Mouse (Mus musculus) liver, embryonic 16.5 days (tissue): ENCODE measurements around the gene Cdh23. TPM values are rescaled to one million over a fixed set of nuclear protein-coding genes. Genes with fewer than 3 reads are reported as not detected.

Experiments used
- ATAC-seq: fragments of 200-750 bp; cut with Nextera tagmentation; 2 replicates; pipeline ENCODE4 v1.8.0; 2017; ENCODE audit warnings: low read depth, mild to moderate bottlenecking, moderate number of reproducible peaks, moderate library complexity
- H3K27ac ChIP-seq: fragments of 300-500 bp; sonication (generic); 2 replicates; pipeline ENCODE4 v1.5.1; 2014; ENCODE audit warnings: mild to moderate bottlenecking, low read length
- H3K27me3 ChIP-seq: fragments of 300-500 bp; sonication (generic); 2 replicates; pipeline ENCODE4 v1.6.1; 2014; ENCODE audit warnings: low read depth, low read length, mixed read lengths; ENCODE audit not compliant: control insufficient read depth, insufficient read depth
- H3K36me3 ChIP-seq: fragments of 300-500 bp; sonication (generic); 2 replicates; pipeline ENCODE4 v1.6.1; 2014; ENCODE audit warnings: mild to moderate bottlenecking; ENCODE audit not compliant: control insufficient read depth, insufficient read depth
- H3K4me1 ChIP-seq: fragments of 300-500 bp; sonication (generic); 2 replicates; pipeline ENCODE4 v1.6.1; 2014; ENCODE audit warnings: low read depth, low read length, mixed read lengths; ENCODE audit not compliant: control insufficient read depth
- H3K4me2 ChIP-seq: fragments of 300-500 bp; sonication (generic); 2 replicates; pipeline ENCODE4 v1.6.1; 2014; ENCODE audit warnings: low read depth, low read length, mixed read lengths
- H3K4me3 ChIP-seq: fragments of 300-500 bp; sonication (generic); 2 replicates; pipeline ENCODE4 v1.5.1; 2014; ENCODE audit warnings: low read depth, mild to moderate bottlenecking, low read length
- H3K9ac ChIP-seq: fragments of 300-500 bp; sonication (generic); 2 replicates; pipeline ENCODE4 v1.6.1; 2014; ENCODE audit warnings: low read depth, low read length
- H3K9me3 ChIP-seq: fragments of 300-500 bp; sonication (generic); replicated peaks from 2 replicates; pipeline ENCODE4 v1.6.1; 2016; ENCODE audit warnings: low read length; ENCODE audit not compliant: control insufficient read depth
- WGBS: fragments of 180-500 bp; shearing (Covaris S2); extraction: QIAGEN DNeasy Blood & Tissue Kit; methylation state at CpG from one replicate; pipeline ENCODE4 v1.1.7; 2014; ENCODE audit not compliant: insufficient replicate concordance; 5-methylcytosine and 5-hydroxymethylcytosine counted together
- polyA plus RNA-seq: library from polyadenylated mRNA; unstranded; fragments of >200 nt; fragmentation: Nextera tagmentation; extraction: Ambion mirVana; gene quantifications from 2 replicates; pipeline ENCODE4 v1.2.1, GENCODE M21; 2015

The Cdh23 gene
- polyA plus RNA-seq, 1 experiment from 2014 or later, result 0.65 TPM

GRCm38 (mm10) chr10:60635568-60636295 is 60.6 kb downstream of the Cdh23 start:
- H3K4me1 ChIP-seq, result no peaks in the 10 kb centered on the region
- no peak overlapping the region for H3K27ac ChIP-seq
- no peaks in the 10 kb centered on the region for H3K9me3 ChIP-seq
- H3K4me2 ChIP-seq, result no peak overlapping the region
- no peak for ATAC-seq
- H3K36me3 ChIP-seq, result no peaks in the 10 kb centered on the region
- H3K27me3 ChIP-seq, result no peaks in the 10 kb centered on the region
- 24% methylated on average over 13 of the region's 13 CpGs for WGBS
- H3K9ac ChIP-seq, result no peak overlapping the region
- H3K4me3 ChIP-seq, result no peak overlapping the region

- Histone ChIP-seq H3K9me3 (no peaks in the 10 kb centered on the region), H3K36me3 (no peaks in the 10 kb centered on the region), H3K27ac (no peak overlapping the region), H3K4me2 (no peak overlapping the region), H3K4me3 (no peak overlapping the region), H3K9ac (no peak overlapping the region), H3K27me3 (no peaks in the 10 kb centered on the region), H3K4me1 (no peaks in the 10 kb centered on the region)
- no peak for ATAC-seq
- 61% methylated on average over 9 of the region's 9 CpGs for WGBS
These were observed 61.9 kb downstream of the Cdh23 start for GRCm38 (mm10) chr10:60634391-60634790.

- Histone ChIP-seq H3K4me1 (no peaks in the 10 kb centered on the region), H3K27ac (no peak overlapping the region), H3K27me3 (no peaks in the 10 kb centered on the region), H3K4me2 (no peak overlapping the region), H3K9me3 (no peaks in the 10 kb centered on the region), H3K4me3 (no peak overlapping the region), H3K9ac (no peak overlapping the region), H3K36me3 (no peaks in the 10 kb centered on the region)
- ATAC-seq, result no peak
- WGBS, result 45% methylated on average over 5 of the region's 5 CpGs
These were observed 70.2 kb downstream of the Cdh23 start for GRCm38 (mm10) chr10:60626086-60626485.

GRCm38 (mm10) chr10:60625511-60625910 is 70.8 kb downstream of the Cdh23 start:
- H3K27me3 ChIP-seq, result no peaks in the 10 kb centered on the region
- H3K4me1 ChIP-seq, result no peaks in the 10 kb centered on the region
- no peak for ATAC-seq
- H3K36me3 ChIP-seq, result no peaks in the 10 kb centered on the region
- WGBS, result 54% methylated on average over 3 of the region's 3 CpGs
- H3K4me2 ChIP-seq, result no peak overlapping the region
- H3K9ac ChIP-seq, result no peak overlapping the region
- H3K27ac ChIP-seq, result no peak overlapping the region
- H3K9me3 ChIP-seq, result no peaks in the 10 kb centered on the region
- no peak overlapping the region for H3K4me3 ChIP-seq

GRCm38 (mm10) chr10:60624945-60625344 is 71.3 kb downstream of the Cdh23 start:
- no peaks in the 10 kb centered on the region for H3K36me3 ChIP-seq
- no peaks in the 10 kb centered on the region for H3K9me3 ChIP-seq
- no peak overlapping the region for H3K9ac ChIP-seq
- H3K4me3 ChIP-seq, result no peak overlapping the region
- no peak overlapping the region for H3K27ac ChIP-seq
- 41% methylated on average over 3 of the region's 3 CpGs for WGBS
- no peak for ATAC-seq
- no peaks in the 10 kb centered on the region for H3K27me3 ChIP-seq
- no peak overlapping the region for H3K4me2 ChIP-seq
- H3K4me1 ChIP-seq, result no peaks in the 10 kb centered on the region

- ATAC-seq, result no peak
These were observed 72.0 kb downstream of the Cdh23 start for GRCm38 (mm10) chr10:60624217-60624708.

GRCm38 (mm10) chr10:60622836-60623235 is 73.5 kb downstream of the Cdh23 start:
- no peak overlapping the region for H3K27ac ChIP-seq
- WGBS, result 33% methylated on average over 12 of the region's 12 CpGs
- H3K9me3 ChIP-seq, result no peaks in the 10 kb centered on the region
- H3K4me3 ChIP-seq, result no peak overlapping the region
- no peak for ATAC-seq
- H3K27me3 ChIP-seq, result no peaks in the 10 kb centered on the region
- H3K9ac ChIP-seq, result no peak overlapping the region
- H3K4me2 ChIP-seq, result no peak overlapping the region
- H3K4me1 ChIP-seq, result no peaks in the 10 kb centered on the region
- no peaks in the 10 kb centered on the region for H3K36me3 ChIP-seq

More at GRCm38 (mm10) chr10:60624217-60624708, 72.0 kb downstream of the Cdh23 start:
- no peaks in the 10 kb centered on the region for H3K4me1 ChIP-seq
- no peaks in the 10 kb centered on the region for H3K36me3 ChIP-seq
- H3K9ac ChIP-seq, result no peak overlapping the region
- no peaks in the 10 kb centered on the region for H3K27me3 ChIP-seq
- no peak overlapping the region for H3K4me2 ChIP-seq
- WGBS, result 55% methylated on average over 14 of the region's 14 CpGs
- H3K27ac ChIP-seq, result no peak overlapping the region
- no peak overlapping the region for H3K4me3 ChIP-seq
- no peaks in the 10 kb centered on the region for H3K9me3 ChIP-seq

GRCm38 (mm10) chr10:60621470-60622170 is 74.7 kb downstream of the Cdh23 start:
- no peaks in the 10 kb centered on the region for H3K9me3 ChIP-seq
- H3K4me3 ChIP-seq, result no peak overlapping the region
- no peak overlapping the region for H3K27ac ChIP-seq
- WGBS, result 64% methylated on average over 8 of the region's 8 CpGs
- no peak overlapping the region for H3K4me2 ChIP-seq
- H3K9ac ChIP-seq, result no peak overlapping the region
- no peaks in the 10 kb centered on the region for H3K4me1 ChIP-seq
- no peaks in the 10 kb centered on the region for H3K36me3 ChIP-seq
- no peaks in the 10 kb centered on the region for H3K27me3 ChIP-seq
- ATAC-seq, result no peak

- H3K4me3 ChIP-seq, result no peak overlapping the region
- no peaks in the 10 kb centered on the region for H3K27me3 ChIP-seq
- H3K27ac ChIP-seq, result no peak overlapping the region
- ATAC-seq, result no peak
- no peaks in the 10 kb centered on the region for H3K4me1 ChIP-seq
- WGBS, result 36% methylated on average over 5 of the region's 5 CpGs
- H3K36me3 ChIP-seq, result no peaks in the 10 kb centered on the region
- no peak overlapping the region for H3K9ac ChIP-seq
- H3K9me3 ChIP-seq, result no peaks in the 10 kb centered on the region
- H3K4me2 ChIP-seq, result no peak overlapping the region
These were observed 80.4 kb downstream of the Cdh23 start for GRCm38 (mm10) chr10:60615898-60616297.
